Mouse (Mus musculus) left cerebral cortex, postnatal 25 days (tissue): ENCODE results near the gene Odf2. TPM values are rescaled to one million over a fixed set of nuclear protein-coding genes. Genes with fewer than 3 reads are reported as not detected.

Source experiments
- DNase-seq, 2 experiments: peaks; one replicate each; pipeline ENCODE4 v3.0.0; 2022; ENCODE audit warnings: low spot score in 2 of 2, mixed read lengths in 1 of 2
- intact Hi-C: fragments of 180-260 bp; cut with DNase I; formaldehyde crosslinking; loops from one replicate; pipeline ENCODE4 v1.15.1; 2025
- microRNA-seq, 2 experiments: library from miRNA; unstranded; fragments of <30 nt; microRNA quantifications; one replicate each; pipeline ENCODE4 v1.2.0; 2022
- total RNA-seq, 2 experiments: library from RNA; stranded (reverse); gene quantifications; 2 replicates each; pipeline ENCODE4 v1.2.3; 2021

Gene Odf2
- total RNA-seq, 2 experiments from 2014 or later: 86.9 to 96.3 TPM

- DNase-seq: no peak
- intact Hi-C loops: loop anchor here (5.0 kb wide), 1 partner anchor 37 kb away; no protein-coding TSS in a partner anchor
These were observed 91.6 kb downstream of the Odf2 start for GRCm38 (mm10) chr2:29980661-29981060.

Small RNA genes lying within 50 kb of the gene (microRNA-seq; reads per million reads assigned to microRNA genes)
- 0 to 0.34 reads per million in 2 experiments for gene Mir219a-2
- gene Mir219b: 0 reads per million in 2 experiments

Other genes with a start within 250 kb of the Odf2 start
- gene Gm13420, start 137.5 kb upstream of the Odf2 start, total RNA-seq: 1 to 10 TPM; 1.9 to 2.2 TPM
- gene Gm13547, start 129.9 kb upstream of the Odf2 start, total RNA-seq: not detected
- 10 to 100 TPM; 28.1 to 28.9 TPM for gene Coq4, start 101.7 kb upstream of the Odf2 start, total RNA-seq
- 10 to 100 TPM; 39.3 to 44.9 TPM for gene Trub2, start 100.7 kb upstream of the Odf2 start, total RNA-seq
- gene Slc27a4, start 86.6 kb upstream of the Odf2 start, total RNA-seq: 10 to 100 TPM; 82.2 to 84.1 TPM
- gene Urm1, start 69.1 kb upstream of the Odf2 start, total RNA-seq: 10 to 100 TPM; 52.5 to 53.9 TPM
- gene Cercam, start 20.1 kb upstream of the Odf2 start, total RNA-seq: 1 to 10 TPM; 4.6 to 5.8 TPM
- 10 to 100 TPM; 40.9 to 42.6 TPM for gene Gle1, start 46.2 kb downstream of the Odf2 start, total RNA-seq
- gene Sptan1, start 76.3 kb downstream of the Odf2 start, total RNA-seq: 100 to 1,000 TPM; 940 to 943 TPM
- gene Wdr34, start 159.7 kb downstream of the Odf2 start, total RNA-seq: 10 to 100 TPM; 37.4 to 37.9 TPM
- gene Set, start 168.2 kb downstream of the Odf2 start, total RNA-seq: 100 to 1,000 TPM; 186 to 193 TPM
- gene Pkn3, start 188.5 kb downstream of the Odf2 start, total RNA-seq: 1 to 10 TPM; 1.6 to 2.4 TPM
- gene Zdhhc12, start 204.4 kb downstream of the Odf2 start, total RNA-seq: 1 to 10 TPM; 8.5 to 8.8 TPM
- 100 to 1,000 TPM; 152 TPM for gene Zer1, start 235.4 kb downstream of the Odf2 start, total RNA-seq
- gene Tbc1d13, start 244.5 kb downstream of the Odf2 start, total RNA-seq: 10 to 100 TPM; 51.3 to 58.4 TPM